12 mouse cellular contexts compared by ENCODE assay signal in the genomic region with DNA sequence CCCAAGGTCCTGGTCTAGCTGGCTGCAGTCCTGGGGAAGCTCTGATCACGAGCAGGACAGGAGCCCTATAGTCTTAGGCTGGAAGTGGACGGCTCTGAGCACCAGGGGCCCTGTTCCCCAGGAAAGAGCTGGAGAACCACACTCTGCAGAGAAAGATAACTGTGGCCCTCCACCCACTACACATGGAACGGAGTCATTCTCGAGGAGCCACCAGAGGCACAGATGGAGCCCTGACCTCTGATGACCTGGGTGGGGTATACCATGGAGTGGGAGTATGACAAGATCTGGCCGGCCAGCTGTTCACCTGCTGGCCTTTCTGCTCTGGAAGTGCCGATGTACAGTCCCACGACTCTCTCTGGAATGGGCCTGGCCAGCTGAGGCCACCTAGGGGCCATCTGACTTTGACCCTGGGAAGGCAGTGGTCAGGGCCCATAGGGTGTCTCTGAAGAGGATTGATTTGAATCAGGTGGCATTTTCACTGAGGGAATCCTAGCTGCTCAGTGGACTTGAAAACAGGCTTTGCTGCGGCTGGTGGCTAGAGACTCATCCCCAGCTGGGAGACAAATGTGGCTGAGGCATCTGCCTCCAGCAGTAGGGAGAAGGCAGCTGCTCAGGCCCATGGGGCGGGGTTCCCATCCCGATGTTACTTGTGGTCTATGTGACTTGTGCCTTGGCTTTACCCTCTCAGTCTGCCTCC. TPM values are rescaled to one million over a fixed set of nuclear protein-coding genes. Genes with fewer than 3 reads are reported as not detected.
DNase-seq lines count a peak whose midpoint lies in the region; ATAC-seq lines count a peak whose summit lies in the region.
"Had no signal": no experiment of that assay in that cellular context is flagged by ENCODE, and none has a peak within 500 bp of the region (broad histone marks: within the 10 kb centered on the region; RNA-seq: fewer than 3 reads in every experiment).

No protein-coding gene starts in this region.

- H3K36me3 ChIP-seq in kidney, embryonic 16.5 days (ENCODE audit: insufficient read depth, low read length) = no peaks in the 10 kb centered on the region
- no peaks in the 10 kb centered on the region for H3K36me3 ChIP-seq in embryonic facial prominence, embryonic 10.5 days (replicated peaks)
- H3K36me3 ChIP-seq in liver, embryonic 16.5 days (ENCODE audit: control insufficient read depth, insufficient read depth) = no peaks in the 10 kb centered on the region
- H3K36me3 ChIP-seq: limb, embryonic 10.5 days had no signal

- H3K27ac ChIP-seq in kidney, embryonic 16.5 days (ENCODE audit: low read length) = no peak overlapping the region
- H3K27ac ChIP-seq in embryonic facial prominence, embryonic 10.5 days (replicated peaks) = peak overlapping the region; percentile 19; the same call in 1 of the 2 replicates
- peak overlapping the region; percentile 87 for H3K27ac ChIP-seq in liver, embryonic 16.5 days (ENCODE audit: low read length)
- H3K27ac ChIP-seq: limb, embryonic 10.5 days had no signal

- no peak overlapping the region for H3K4me3 ChIP-seq in kidney, embryonic 16.5 days (ENCODE audit: low read length)
- H3K4me3 ChIP-seq in embryonic facial prominence, embryonic 10.5 days = no peak overlapping the region
- H3K4me3 ChIP-seq in liver, embryonic 16.5 days (ENCODE audit: low read depth, low read length) = no peak overlapping the region
- H3K4me3 ChIP-seq: limb, embryonic 10.5 days had no signal

- no peak for DNase-seq in kidney, postnatal 4 days
- peak; percentile 68 for DNase-seq in c-Kit-negative CD71-positive TER-119-positive erythroid progenitor cells, embryonic 14.5 days (ENCODE audit: low read depth, low spot score)
- no peak for DNase-seq in embryonic facial prominence, embryonic 10.5 days (ENCODE audit: low spot score)
- DNase-seq in cerebellum, adult 9-11 months = no peak
- DNase-seq in right cerebral cortex, postnatal 10 days (ENCODE audit: low spot score in 2 of 2) = no peak
- DNase-seq: cerebellum, postnatal 36 days; kidney, adult 11 months had no signal

- H3K4me2 ChIP-seq in kidney, embryonic 16.5 days (replicated peaks; ENCODE audit: low read depth, low read length) = no peak overlapping the region
- peak overlapping the region; percentile 49 for H3K4me2 ChIP-seq in liver, embryonic 16.5 days (ENCODE audit: low read depth, low read length)

- ATAC-seq in kidney, embryonic 16.5 days (ENCODE audit: low FRiP score, low TSS enrichment) = 0 out of 2 replicates have a peak, but pooled peaks have one; percentile 35
- peak; percentile 95 for ATAC-seq in liver, embryonic 16.5 days (ENCODE audit: low read depth)
- ATAC-seq: forebrain, embryonic 14.5 days had no signal

- WGBS in kidney, embryonic 16.5 days = 49% methylated on average over 10 of the region's 10 CpGs
- WGBS in embryonic facial prominence, embryonic 10.5 days = 71% methylated on average over 10 of the region's 10 CpGs
- WGBS in liver, embryonic 16.5 days (ENCODE audit: insufficient replicate concordance) = 33% methylated on average over 10 of the region's 10 CpGs

- H3K27me3 ChIP-seq in kidney, embryonic 16.5 days (ENCODE audit: insufficient read depth, low read length) = no peaks in the 10 kb centered on the region
- H3K27me3 ChIP-seq in embryonic facial prominence, embryonic 10.5 days (replicated peaks; ENCODE audit: low read depth, poor library complexity, severe bottlenecking) = no peaks in the 10 kb centered on the region
- H3K27me3 ChIP-seq in liver, embryonic 16.5 days (ENCODE audit: control insufficient read depth, insufficient read depth, low read depth, low read length) = no peaks in the 10 kb centered on the region

- no peak overlapping the region for H3K9ac ChIP-seq in kidney, embryonic 16.5 days (replicated peaks; ENCODE audit: low read length)
- peak overlapping the region; percentile 51 for H3K9ac ChIP-seq in liver, embryonic 16.5 days (ENCODE audit: low read depth, low read length)

- peaks cover 5% of the 10 kb centered on the region; the same call in 1 of the 2 replicates for H3K4me1 ChIP-seq in kidney, embryonic 16.5 days (ENCODE audit: insufficient read depth, low read length)
- peaks cover 25% of the 10 kb centered on the region for H3K4me1 ChIP-seq in embryonic facial prominence, embryonic 10.5 days
- H3K4me1 ChIP-seq in liver, embryonic 16.5 days (ENCODE audit: control insufficient read depth, low read depth, low read length) = peaks cover 57% of the 10 kb centered on the region

- H3K9me3 ChIP-seq in kidney, embryonic 16.5 days (ENCODE audit: low read length) = no peaks in the 10 kb centered on the region
- no peaks in the 10 kb centered on the region for H3K9me3 ChIP-seq in embryonic facial prominence, embryonic 10.5 days
- H3K9me3 ChIP-seq in liver, embryonic 16.5 days (replicated peaks; ENCODE audit: control insufficient read depth, low read length) = no peaks in the 10 kb centered on the region
- H3K9me3 ChIP-seq: limb, embryonic 10.5 days had no signal

RNA-seq across cellular contexts. Expression of gene Lipc, which starts 37.2 kb away (rescaled TPM):
- polyA plus RNA-seq in kidney, embryonic 16.5 days (2015; fragmentation: Nextera tagmentation; extraction: Ambion mirVana) = 0.89 and 2.4 TPM in 2 replicates
- polyA plus RNA-seq in embryonic facial prominence, embryonic 10.5 days (2016; fragmentation: Nextera tagmentation; extraction: Ambion mirVana) = not detected in 2 replicates
- polyA plus RNA-seq in liver, embryonic 16.5 days (2015; fragmentation: Nextera tagmentation; extraction: Ambion mirVana) = 44.3 and 45.9 TPM in 2 replicates
- polyA plus RNA-seq: limb, embryonic 10.5 days; neural tube, embryonic 11.5 days had no signal

Comparison
In these comparisons a context has a peak if more than half of its experiments do, and no peak if none do; other contexts are left out.
1. RNA of gene Lipc, which starts 37.2 kb away (polyA plus RNA-seq): 44.3 to 45.9 TPM in liver, embryonic 16.5 days; 0.89 to 2.4 TPM in kidney, embryonic 16.5 days and not detected in embryonic facial prominence, embryonic 10.5 days; every median in the first group is over 10 times any median in the second.